Mouse (Mus musculus) liver, embryonic 14.5 days (tissue): ENCODE data around the gene Kdm2b. TPM values are rescaled to one million over a fixed set of nuclear protein-coding genes. Genes with fewer than 3 reads are reported as not detected.

Experiments
- ATAC-seq: fragments of 200-750 bp; cut with Nextera tagmentation; 2 replicates; pipeline ENCODE4 v1.8.0; 2017; ENCODE audit warnings: moderate number of reproducible peaks, mild to moderate bottlenecking, moderate library complexity; ENCODE audit not compliant: insufficient read depth
- DNase-seq, 3 experiments: peaks; one replicate each; pipeline ENCODE4 v3.0.0-alpha.2; 2012 to 2013; ENCODE audit warnings: low read depth in 3 of 3, low spot score in 3 of 3
- H3K27ac ChIP-seq: fragments of 300-500 bp; sonication (generic); 2 replicates; pipeline ENCODE4 v1.5.1; 2014; ENCODE audit warnings: moderate library complexity, mild to moderate bottlenecking, control low read depth, inconsistent platforms
- H3K27me3 ChIP-seq: fragments of 300-500 bp; sonication (generic); 2 replicates; pipeline ENCODE4 v1.6.1; 2014; ENCODE audit warnings: mild to moderate bottlenecking, low read length, moderate library complexity; ENCODE audit not compliant: control insufficient read depth, insufficient read depth
- H3K36me3 ChIP-seq: fragments of 300-500 bp; sonication (generic); replicated peaks from 2 replicates; pipeline ENCODE4 v1.6.1; 2014; ENCODE audit warnings: low read depth; ENCODE audit not compliant: control insufficient read depth, insufficient read depth
- H3K4me1 ChIP-seq, 2 experiments: fragments of 200-500 bp in 1 of 2; fragments of 300-500 bp in 1 of 2; sonication (generic) in 1 of 2; replicated peaks; 2 replicates each; pipeline ENCODE4 v1.6.1; 2012 to 2014; ENCODE audit warnings: antibody characterized with exemption in 1 of 2, inconsistent platforms in 1 of 2, low read length in 1 of 2; ENCODE audit not compliant: control insufficient read depth in 2 of 2, insufficient read depth in 2 of 2
- H3K4me2 ChIP-seq: fragments of 300-500 bp; sonication (generic); 2 replicates; pipeline ENCODE4 v1.6.1; 2014; ENCODE audit warnings: low read depth, mild to moderate bottlenecking, control low read depth, moderate library complexity
- H3K4me3 ChIP-seq, 2 experiments: fragments of 200-500 bp in 1 of 2; fragments of 300-500 bp in 1 of 2; sonication (generic) in 1 of 2; 2 replicates each; pipeline ENCODE4 v1.5.1; 2012 to 2014; ENCODE audit warnings: low read depth in 2 of 2, low read length in 2 of 2, mild to moderate bottlenecking in 2 of 2, control low read depth in 1 of 2, inconsistent platforms in 1 of 2, moderate library complexity in 1 of 2; ENCODE audit not compliant: insufficient read depth in 1 of 2
- H3K9ac ChIP-seq: fragments of 300-500 bp; sonication (generic); replicated peaks from 2 replicates; pipeline ENCODE4 v1.6.1; 2014; ENCODE audit warnings: mild to moderate bottlenecking, control low read depth, moderate library complexity
- H3K9me3 ChIP-seq: fragments of 300-500 bp; sonication (generic); 2 replicates; pipeline ENCODE4 v1.6.1; 2016; ENCODE audit warnings: low read length, mixed read lengths; ENCODE audit not compliant: control insufficient read depth
- CTCF ChIP-seq: IDR thresholded peaks from 2 replicates; pipeline ENCODE4 v1.5.1; 2016; ENCODE audit warnings: antibody characterized with exemption, low read depth, control low read depth
- EP300 ChIP-seq: IDR thresholded peaks from 2 replicates; pipeline ENCODE4 v1.6.1; 2016; ENCODE audit warnings: antibody characterized with exemption, low read depth
- WGBS: fragments of 180-500 bp; shearing (Covaris S2); extraction: QIAGEN DNeasy Blood & Tissue Kit; methylation state at CpG from one replicate; pipeline ENCODE4 v1.1.7; 2014; ENCODE audit not compliant: insufficient replicate concordance; 5-methylcytosine and 5-hydroxymethylcytosine counted together
- polyA plus RNA-seq, 2 experiments: library from polyadenylated mRNA; depleted of rRNA in 1 of 2; stranded (reverse) in 1 of 2; unstranded in 1 of 2; fragments of >200 nt; fragmentation: Nextera tagmentation in 1 of 2; extraction: Ambion mirVana in 1 of 2; gene quantifications; 2 replicates each; pipeline versions ENCODE4 v1.2.1 to v1.2.3; 2012 to 2014

Gene Kdm2b
- polyA plus RNA-seq, 2 experiments, result 10.0 to 11.7 TPM

- Histone ChIP-seq H3K4me2 (no peak overlapping the region), H3K9ac (no peak overlapping the region), H3K9me3 (no peaks in the 10 kb centered on the region), H3K27ac (no peak overlapping the region), H3K27me3 (no peaks in the 10 kb centered on the region), H3K4me1 (peaks cover 0 to 8% of the 10 kb centered on the region in 2 experiments; a peak in 3 of 4 replicates), H3K36me3 (no peaks in the 10 kb centered on the region), H3K4me3 (no peak overlapping the region)
- no peak for ATAC-seq
- no peak for DNase-seq
- WGBS, result 19% methylated on average over 9 of the region's 9 CpGs
- TF ChIP-seq EP300 (no peak), CTCF (no peak)
Measured at GRCm38 (mm10) chr5:123024965-123025573, 35.4 kb upstream of the Kdm2b start.

- Histone ChIP-seq H3K4me3 (no peak overlapping the region), H3K9me3 (no peaks in the 10 kb centered on the region), H3K9ac (no peak overlapping the region), H3K4me1 (peaks cover 0 to 11% of the 10 kb centered on the region in 2 experiments; a peak in 3 of 4 replicates), H3K36me3 (no peaks in the 10 kb centered on the region), H3K27ac (no peak overlapping the region), H3K27me3 (no peaks in the 10 kb centered on the region), H3K4me2 (no peak overlapping the region)
- no peak for TF ChIP-seq CTCF
- no peak for TF ChIP-seq EP300
- ATAC-seq (no peak), DNase-seq (no peak)
- whole genome bisulfite sequencing, result 69% methylated on average over 6 of the region's 6 CpGs
Measured at GRCm38 (mm10) chr5:123024312-123024711, 34.7 kb upstream of the Kdm2b start.

- TF ChIP-seq EP300 (no peak), CTCF (no peak)
- no peak overlapping the region for H3K27ac ChIP-seq
- no peaks in the 10 kb centered on the region for H3K9me3 ChIP-seq
- H3K4me2 ChIP-seq, result no peak overlapping the region
- no peaks in the 10 kb centered on the region for H3K27me3 ChIP-seq
- 51% methylated on average over 6 of the region's 6 CpGs for WGBS
- no peak overlapping the region for H3K9ac ChIP-seq
- no peak overlapping the region for H3K4me3 ChIP-seq
- H3K4me1 ChIP-seq, result peaks cover 0 to 15% of the 10 kb centered on the region in 2 experiments
- H3K36me3 ChIP-seq, result no peaks in the 10 kb centered on the region
- DNase-seq (no peak), ATAC-seq (no peak)
Measured at GRCm38 (mm10) chr5:123023049-123023448, 33.4 kb upstream of the Kdm2b start.

- H3K4me2 ChIP-seq, result no peak overlapping the region
- peaks cover 0 to 20% of the 10 kb centered on the region in 2 experiments for H3K4me1 ChIP-seq
- 66% methylated on average over 7 of the region's 7 CpGs for WGBS
- H3K9ac ChIP-seq, result no peak overlapping the region
- H3K27me3 ChIP-seq, result no peaks in the 10 kb centered on the region
- H3K27ac ChIP-seq, result no peak overlapping the region
- TF ChIP-seq EP300 (no peak), CTCF (no peak)
- no peak overlapping the region for H3K4me3 ChIP-seq
- ATAC-seq (no peak), DNase-seq (no peak)
- no peaks in the 10 kb centered on the region for H3K36me3 ChIP-seq
- no peaks in the 10 kb centered on the region for H3K9me3 ChIP-seq
Measured at GRCm38 (mm10) chr5:123021438-123021837, 31.8 kb upstream of the Kdm2b start.

- Histone ChIP-seq H3K4me3 (no peak overlapping the region), H3K9ac (no peak overlapping the region), H3K27ac (no peak overlapping the region), H3K9me3 (no peaks in the 10 kb centered on the region), H3K27me3 (no peaks in the 10 kb centered on the region), H3K4me1 (peaks cover 8 to 27% of the 10 kb centered on the region in 2 experiments), H3K36me3 (no peaks in the 10 kb centered on the region), H3K4me2 (no peak overlapping the region)
- ATAC-seq (no peak), DNase-seq (no peak)
- WGBS, result 62% methylated on average over 5 of the region's 5 CpGs
- TF ChIP-seq EP300 (no peak), CTCF (no peak)
Measured at GRCm38 (mm10) chr5:123020426-123020825, 30.8 kb upstream of the Kdm2b start.
